Mouse (Mus musculus) heart, postnatal 0 days (tissue): ENCODE measurements at regions not wholly inside any gene's neighbourhood (a gene's known extent, or its start where the extent isn't known, plus 50 kb on each side); places are given as distances from the start of the nearest gene placed in this dataset.

Source experiments
- CTCF ChIP-seq: IDR thresholded peaks from 2 replicates; pipeline ENCODE4 v1.5.1; 2016; ENCODE audit warnings: antibody characterized with exemption, control low read depth, low read depth
- EP300 ChIP-seq: IDR thresholded peaks from 2 replicates; pipeline ENCODE4 v1.6.1; 2016; ENCODE audit warnings: antibody characterized with exemption, low read depth

GRCm38 (mm10) chr3:133987681-133988080 lies 248.6 kb upstream of the Cxxc4 start:
- TF ChIP-seq CTCF (no peak), EP300 (no peak)
